ENCODE assay signal across 32 mouse cellular contexts in the genomic region with DNA sequence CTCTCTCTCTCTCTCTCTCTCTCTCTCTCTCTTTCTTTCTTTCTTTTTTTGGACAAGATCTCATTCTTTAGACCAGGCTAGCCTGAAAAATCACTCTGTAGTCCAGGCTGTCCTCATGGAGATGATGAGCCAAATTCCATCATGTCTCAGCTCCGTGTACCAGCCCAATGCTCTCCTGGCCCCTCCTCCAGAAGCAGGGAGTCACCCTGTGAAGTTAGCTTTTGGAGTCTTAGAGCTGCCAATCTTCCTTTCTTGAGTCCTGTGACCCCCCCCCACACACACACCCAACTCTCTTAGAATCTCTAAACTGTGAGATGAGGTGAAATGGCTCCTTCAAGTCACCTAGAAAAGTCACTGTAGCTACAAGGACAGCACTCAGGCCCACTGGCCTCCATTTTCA. TPM values are rescaled to one million over a fixed set of nuclear protein-coding genes. Genes with fewer than 3 reads are reported as not detected.
DNase-seq lines count a peak whose midpoint lies in the region; ATAC-seq and TF ChIP-seq lines count a peak whose summit lies in the region.
"Had no signal": no experiment of that assay in that cellular context is flagged by ENCODE, and none has a peak within 500 bp of the region (broad histone marks: within the 10 kb centered on the region; RNA-seq: fewer than 3 reads in every experiment).

No protein-coding gene starts in this region.

- no peaks in the 10 kb centered on the region for H3K4me1 ChIP-seq in heart, embryonic 10.5 days
- H3K4me1 ChIP-seq in neural tube, embryonic 15.5 days: no peaks in the 10 kb centered on the region
- H3K4me1 ChIP-seq in embryonic fibroblast, embryonic 13.5 days (ENCODE audit: control insufficient read depth, insufficient read depth, low read length): peaks cover 2% of the 10 kb centered on the region
- H3K4me1 ChIP-seq: hindbrain, embryonic 13.5 days; limb, embryonic 12.5 days; liver, embryonic 12.5 days; neural tube, embryonic 13.5 days; stomach, embryonic 15.5 days had no signal

- intact Hi-C loops in heart, postnatal 25 days (cut with DNase I): no loop called here

- H3K27me3 ChIP-seq in heart, embryonic 10.5 days (ENCODE audit: insufficient read depth, poor library complexity, severe bottlenecking): no peaks in the 10 kb centered on the region
- H3K27me3 ChIP-seq in neural tube, embryonic 15.5 days (replicated peaks): no peaks in the 10 kb centered on the region
- H3K27me3 ChIP-seq: embryonic facial prominence, embryonic 13.5 days; hindbrain, embryonic 13.5 days; limb, embryonic 12.5 days; liver, embryonic 12.5 days; neural tube, embryonic 13.5 days; stomach, embryonic 15.5 days had no signal

- TF ChIP-seq CTCF in embryonic fibroblast, embryonic 13.5 days (IDR thresholded peaks at IDR 0.05; ENCODE audit: borderline replicate concordance, insufficient read depth, low read length): no peak

- TF ChIP-seq POLR2A in embryonic fibroblast, embryonic 13.5 days (IDR thresholded peaks at IDR 0.05; ENCODE audit: low read depth, low read length): no peak

- H3K36me3 ChIP-seq in heart, embryonic 10.5 days: no peaks in the 10 kb centered on the region
- no peaks in the 10 kb centered on the region for H3K36me3 ChIP-seq in neural tube, embryonic 15.5 days
- H3K36me3 ChIP-seq: embryonic facial prominence, embryonic 13.5 days; hindbrain, embryonic 13.5 days; limb, embryonic 12.5 days; liver, embryonic 12.5 days; neural tube, embryonic 13.5 days; stomach, embryonic 15.5 days had no signal

- H3K27ac ChIP-seq in heart, embryonic 10.5 days: no peak overlapping the region
- no peak overlapping the region for H3K27ac ChIP-seq in neural tube, embryonic 15.5 days (replicated peaks)
- H3K27ac ChIP-seq in embryonic fibroblast, embryonic 13.5 days (ENCODE audit: insufficient read depth, low read length): peak overlapping the region; percentile 82
- H3K27ac ChIP-seq: embryonic facial prominence, embryonic 13.5 days; forebrain, embryonic 13.5 days; hindbrain, embryonic 13.5 days; limb, embryonic 12.5 days; liver, embryonic 12.5 days; neural tube, embryonic 13.5 days; stomach, embryonic 15.5 days had no signal

- 58% methylated on average over 1 of the region's 1 CpGs for WGBS in heart, embryonic 10.5 days
- 62% methylated on average over 1 of the region's 1 CpGs for WGBS in neural tube, embryonic 15.5 days

- peak; percentile 43 for DNase-seq in heart, embryonic 10.5 days (ENCODE audit: low spot score)
- DNase-seq in heart, postnatal 25 days (ENCODE audit: low spot score): no peak
- DNase-seq in neural tube, embryonic 10.5 days (ENCODE audit: extremely low spot score, low spot score): peak; percentile 7
- no peak for DNase-seq in cerebellum, postnatal 4 days (ENCODE audit: low spot score in 2 of 2)
- DNase-seq: adrenal gland, postnatal 10 days; cerebellum, adult 11 months; cerebellum, adult 9-10 months; cerebellum, postnatal 36 days; embryo, embryonic 11 days; layer of hippocampus, adult 9-11 months; liver, postnatal 0 days; retina, postnatal 1 day; right cerebral cortex, postnatal 14 days; thymus, postnatal 14 days had no signal

- no peak overlapping the region for H3K4me3 ChIP-seq in heart, embryonic 10.5 days
- no peak overlapping the region for H3K4me3 ChIP-seq in neural tube, embryonic 15.5 days (replicated peaks)
- peak overlapping the region; percentile 25 for H3K4me3 ChIP-seq in embryonic fibroblast, embryonic 13.5 days (ENCODE audit: insufficient read depth, low read length)
- H3K4me3 ChIP-seq: embryonic facial prominence, embryonic 13.5 days; erythroblast, embryonic 14.5 days; forebrain, embryonic 13.5 days; hindbrain, embryonic 13.5 days; limb, embryonic 12.5 days; liver, embryonic 12.5 days; myocyte; neural tube, embryonic 13.5 days; stomach, embryonic 15.5 days had no signal

- no peak overlapping the region for H3K9ac ChIP-seq in neural tube, embryonic 15.5 days (replicated peaks)
- H3K9ac ChIP-seq: embryonic facial prominence, embryonic 13.5 days; forebrain, embryonic 13.5 days; hindbrain, embryonic 13.5 days; limb, embryonic 12.5 days; liver, embryonic 12.5 days; liver, postnatal 0 days; neural tube, embryonic 13.5 days; stomach, embryonic 15.5 days had no signal

- ATAC-seq in neural tube, embryonic 15.5 days (ENCODE audit: low FRiP score): no peak
- no peak for ATAC-seq in erythroid progenitor cell, adult 5-6 weeks (replicated peaks; ENCODE audit: low FRiP score, poor library complexity, severe bottlenecking)
- ATAC-seq: forebrain, embryonic 13.5 days; intestine, embryonic 16.5 days; liver, embryonic 12.5 days; liver, postnatal 0 days; midbrain, embryonic 16.5 days had no signal

- no peaks in the 10 kb centered on the region for H3K9me3 ChIP-seq in heart, embryonic 10.5 days
- no peaks in the 10 kb centered on the region for H3K9me3 ChIP-seq in neural tube, embryonic 15.5 days (replicated peaks)
- H3K9me3 ChIP-seq: embryonic facial prominence, embryonic 13.5 days; forebrain, embryonic 13.5 days; hindbrain, embryonic 13.5 days; limb, embryonic 12.5 days; liver, embryonic 12.5 days; neural tube, embryonic 13.5 days; stomach, embryonic 15.5 days had no signal

- H3K4me2 ChIP-seq in neural tube, embryonic 15.5 days: no peak overlapping the region
- H3K4me2 ChIP-seq: embryonic facial prominence, embryonic 13.5 days; forebrain, embryonic 13.5 days; heart, embryonic 11.5 days; hindbrain, embryonic 13.5 days; limb, embryonic 12.5 days; liver, embryonic 12.5 days; midbrain, embryonic 11.5 days; neural tube, embryonic 13.5 days; stomach, embryonic 15.5 days had no signal

RNA-seq across cellular contexts. Expression of gene Nnmt, which starts 0.7 kb away (rescaled TPM):
- polyA plus RNA-seq in heart, embryonic 10.5 days (2016; fragmentation: Nextera tagmentation; extraction: Ambion mirVana): 2.1 and 2.5 TPM in 2 replicates
- 1 to 10 TPM; 5.1 to 5.5 TPM for total RNA-seq in heart, postnatal 25 days (2021)
- polyA plus RNA-seq in neural tube, embryonic 15.5 days (2015; fragmentation: Nextera tagmentation; extraction: Ambion mirVana): 0.70 and 0.92 TPM in 2 replicates
- 37.8 and 48.9 TPM in 2 replicates for polyA plus RNA-seq in embryonic fibroblast, embryonic 13.5 days (2011; ENCODE audit: insufficient read length, low read depth, missing spikeins)
- 14.3 TPM in 1 of 2 replicates, not detected in the other for total RNA-seq in erythroid progenitor cell, adult 5-6 weeks (2015; ENCODE audit: low replicate concordance)
- not detected in 2 replicates for total RNA-seq in erythroid progenitor cell, adult 5-6 weeks (2017; ENCODE audit: low replicate concordance)
- total RNA-seq: CH12.LX had no signal
- polyA plus RNA-seq: C2C12; erythroblast, embryonic 14.5 days; forebrain, embryonic 13.5 days had no signal

Comparison
In these comparisons a context has a peak if more than half of its experiments do, and no peak if none do; other contexts are left out.
1. DNase-seq: peak in heart, embryonic 10.5 days (single experiment) and neural tube, embryonic 10.5 days (single experiment); none in heart, postnatal 25 days (single experiment) and cerebellum, postnatal 4 days (0 of 2).
2. RNA of gene Nnmt, which starts 0.7 kb away (polyA plus RNA-seq): 37.8 to 48.9 TPM in embryonic fibroblast, embryonic 13.5 days; 2.1 to 2.5 TPM in heart, embryonic 10.5 days and 0.70 to 0.92 TPM in neural tube, embryonic 15.5 days; every median in the first group is over 10 times any median in the second.